Mouse (Mus musculus) CD4-positive, CD25-positive, alpha-beta regulatory T cell, adult 2 months (primary cell): ENCODE results near the gene Zfp524.
A peak's percentile ranks its signal among the peaks of the same experiment; 100 is the strongest.
"Not testable (repeated sequence)": the region's sequence is repeated elsewhere in the genome, so short reads cannot be mapped to it uniquely, and the experiment has no call there.

Source experiments
- DNase-seq: peaks from one replicate; pipeline ENCODE4 v3.0.0-alpha.2; 2012; ENCODE audit warnings: low read depth, low spot score

Gene Zfp524

GRCm38 (mm10) chr7:5014251-5015117 lies at the start of gene Zfp524, which contains the start of gene Fiz1:
Gene Zfp524 (plus strand): TSS chr7:5014415.
Gene Fiz1 (minus strand): TSS chr7:5014697.
- DNase-seq: peak; percentile 98

- no peak for DNase-seq
Observed at GRCm38 (mm10) chr7:4964988-4965387, 49.2 kb upstream of the Zfp524 start.

- DNase-seq: no peak
Observed at GRCm38 (mm10) chr7:4971068-4971467, 43.1 kb upstream of the Zfp524 start, which contains the start of gene Sbk3. Gene Sbk3 (minus strand): TSS chr7:4971168.

- no peak for DNase-seq
Observed at GRCm38 (mm10) chr7:4971710-4972109, 42.5 kb upstream of the Zfp524 start.

DNA sequence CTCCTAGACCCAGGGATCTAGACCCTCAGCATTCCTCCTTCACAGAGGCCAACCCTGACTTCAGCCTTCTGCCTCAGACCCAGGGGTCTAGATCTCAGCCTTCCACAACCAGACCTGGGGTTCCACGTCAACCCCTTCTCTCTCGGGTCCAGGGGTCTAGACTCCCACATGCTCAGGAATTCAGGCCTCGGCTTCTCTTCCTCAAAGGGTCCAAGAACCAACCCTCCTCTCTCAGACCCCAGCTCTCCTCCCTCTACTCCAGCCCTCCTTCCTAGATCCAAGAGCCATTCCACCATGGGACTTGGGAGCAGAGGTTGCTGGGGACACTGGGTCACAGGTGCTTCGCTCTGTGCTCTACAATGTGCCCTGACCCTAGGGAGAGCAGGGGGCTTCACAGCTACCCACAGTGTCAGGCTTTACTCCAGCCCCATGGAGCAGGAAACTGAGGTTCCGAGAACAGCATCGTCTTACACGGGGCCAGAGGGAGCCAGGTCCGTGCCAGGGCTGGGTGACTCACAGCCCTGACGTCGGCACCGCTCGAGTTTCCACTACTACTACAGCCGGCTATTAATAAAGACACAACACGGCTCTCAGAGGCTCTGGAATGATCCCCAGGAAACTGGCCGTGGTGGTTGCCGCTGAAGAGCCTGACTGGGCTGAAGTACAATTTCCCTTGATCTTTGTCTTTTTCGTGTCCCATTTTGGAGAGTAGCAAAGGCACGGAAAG lies 41.7 kb upstream of the Zfp524 start:
- DNase-seq: no peak

DNA sequence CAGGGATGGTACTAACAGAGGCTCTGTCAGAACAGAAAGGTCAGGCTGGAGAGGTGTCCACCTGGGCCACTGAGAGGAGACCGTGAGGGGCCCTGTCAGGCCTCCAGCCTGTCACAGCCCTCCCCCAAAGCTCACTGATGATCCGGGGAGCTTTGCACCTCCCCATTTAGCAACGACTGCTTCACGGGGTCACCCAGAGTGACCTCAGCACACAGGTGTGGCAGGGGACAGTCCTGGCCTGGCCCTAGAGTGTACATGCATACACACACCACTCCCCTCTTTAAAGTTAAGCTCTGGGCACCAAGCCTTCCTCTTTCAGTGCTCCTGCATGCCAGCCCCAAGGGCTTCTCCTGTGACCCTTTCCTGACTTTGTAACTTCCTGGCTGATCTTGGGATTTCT lies 38.8 kb upstream of the Zfp524 start:
- no peak for DNase-seq

GRCm38 (mm10) chr7:4976832-4977231 lies 37.4 kb upstream of the Zfp524 start:
- DNase-seq: peak; percentile 28

DNA sequence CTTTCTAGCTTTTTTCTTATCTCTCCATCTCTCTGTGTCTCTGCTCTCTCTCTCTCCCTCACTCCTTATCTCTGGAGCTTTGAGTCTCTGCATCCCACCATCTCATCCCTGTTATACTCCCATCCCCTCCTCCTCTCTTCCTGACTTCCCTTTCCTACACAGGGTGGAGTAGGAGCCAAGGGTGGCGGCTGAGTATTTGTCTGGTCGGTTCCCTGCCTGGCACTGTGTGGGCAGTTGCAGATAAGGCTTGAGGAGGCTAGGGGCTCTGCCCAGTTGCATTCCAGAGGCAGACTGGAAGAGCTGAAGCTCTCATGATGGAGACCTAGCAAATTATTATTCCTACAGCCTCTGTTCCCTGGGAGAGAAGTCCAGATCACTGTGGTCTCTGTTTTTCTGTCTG lies 26.0 kb upstream of the Zfp524 start:
- no peak for DNase-seq

DNA sequence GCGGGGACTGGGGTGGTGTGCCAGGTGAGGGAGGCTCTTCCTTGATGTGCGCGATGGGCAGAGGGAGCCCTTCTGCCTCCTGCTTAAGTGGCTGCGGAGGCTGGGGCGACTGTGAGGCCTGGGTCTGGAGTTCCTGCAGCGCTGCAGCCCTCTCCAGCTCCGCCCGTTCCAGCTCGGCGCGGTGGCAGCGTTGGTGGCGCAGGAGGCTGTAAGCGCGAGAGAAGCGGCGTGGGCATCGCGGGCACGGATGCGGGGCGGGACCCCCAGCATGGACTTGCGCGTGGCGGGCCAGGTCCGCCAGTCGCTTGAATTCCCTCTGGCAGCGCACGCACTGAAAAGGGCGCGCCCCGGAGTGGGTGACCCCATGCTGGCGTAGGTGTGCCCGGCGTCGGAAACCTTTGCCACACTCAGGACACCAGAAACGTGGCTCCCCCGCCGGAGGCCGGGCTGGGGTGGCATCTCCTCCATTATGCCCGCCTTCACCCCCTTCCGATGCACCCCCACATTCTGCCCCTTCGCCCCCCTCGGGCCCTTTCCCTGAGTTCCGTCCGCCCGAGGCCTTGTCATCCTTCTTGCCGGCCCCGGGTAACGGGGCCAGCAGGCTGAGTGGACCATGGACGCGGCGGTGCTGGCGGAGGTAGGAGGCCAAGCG lies 20.7 kb upstream of the Zfp524 start:
- no peak for DNase-seq

DNA sequence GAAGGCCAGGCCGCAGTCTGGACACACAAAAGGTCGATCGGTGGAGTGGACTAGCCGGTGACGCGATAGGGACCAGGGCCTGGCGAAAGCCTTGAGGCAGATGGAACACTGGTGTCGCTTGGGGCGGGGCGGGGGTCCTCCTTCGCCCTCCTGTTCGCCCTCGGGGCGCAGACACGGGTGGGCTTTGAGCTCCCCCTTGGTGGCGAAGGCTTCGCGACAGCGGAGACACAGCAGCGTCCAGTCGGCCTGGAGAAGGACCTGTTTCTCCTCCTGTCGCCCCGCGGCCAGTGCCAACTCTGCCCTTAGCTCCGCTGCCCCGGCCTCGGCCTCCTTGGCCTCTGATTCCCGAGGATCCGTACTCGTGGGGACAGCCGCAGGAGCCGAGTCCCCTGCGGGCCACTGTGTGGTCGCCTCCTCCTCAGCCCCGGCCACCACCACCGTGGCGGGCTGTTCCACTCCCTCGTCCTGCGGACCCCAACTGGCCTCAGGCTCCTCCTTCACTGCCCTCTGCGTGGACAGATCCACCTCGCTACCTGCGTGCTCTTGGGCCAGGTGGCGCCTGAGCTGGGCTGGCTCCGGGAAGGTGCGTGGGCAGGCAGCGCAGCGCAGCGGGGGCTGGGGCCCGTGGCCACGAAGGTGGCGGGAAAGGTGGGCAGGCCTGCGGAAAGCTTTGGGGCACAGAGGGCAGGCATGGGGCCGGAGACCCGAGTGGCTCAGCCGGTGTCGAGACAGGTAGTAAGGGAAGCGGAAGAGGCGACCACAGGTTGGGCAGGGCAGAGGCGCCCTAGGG lies 20.0 kb upstream of the Zfp524 start:
- DNase-seq: no peak

- no peak for DNase-seq
Observed at GRCm38 (mm10) chr7:4995268-4996002, 18.8 kb upstream of the Zfp524 start.

- peak; percentile 87 for DNase-seq
Observed at GRCm38 (mm10) chr7:4996003-4996895, 18.0 kb upstream of the Zfp524 start, which contains the start of gene Zfp579. Gene Zfp579 (minus strand): TSS chr7:4996158.

DNA sequence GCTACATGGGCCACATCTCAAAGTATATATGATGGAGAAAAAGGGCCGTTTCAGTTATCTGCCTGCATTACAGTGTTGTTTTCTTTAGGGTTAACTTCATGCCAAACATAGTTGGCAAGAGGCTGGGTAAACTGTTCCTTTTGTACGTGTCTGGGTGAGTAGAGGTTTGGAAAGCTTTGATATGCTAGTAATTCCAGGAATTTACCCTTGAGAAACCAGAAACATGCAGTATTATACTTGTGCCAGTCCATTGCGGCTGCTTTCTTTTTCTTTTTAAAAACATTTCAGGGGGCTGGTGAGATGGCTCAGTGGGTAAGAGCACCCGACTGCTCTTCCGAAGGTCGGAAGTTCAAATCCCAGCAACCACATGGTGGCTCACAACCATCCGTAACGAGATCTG lies 17.3 kb upstream of the Zfp524 start:
- DNase-seq: no peak

DNA sequence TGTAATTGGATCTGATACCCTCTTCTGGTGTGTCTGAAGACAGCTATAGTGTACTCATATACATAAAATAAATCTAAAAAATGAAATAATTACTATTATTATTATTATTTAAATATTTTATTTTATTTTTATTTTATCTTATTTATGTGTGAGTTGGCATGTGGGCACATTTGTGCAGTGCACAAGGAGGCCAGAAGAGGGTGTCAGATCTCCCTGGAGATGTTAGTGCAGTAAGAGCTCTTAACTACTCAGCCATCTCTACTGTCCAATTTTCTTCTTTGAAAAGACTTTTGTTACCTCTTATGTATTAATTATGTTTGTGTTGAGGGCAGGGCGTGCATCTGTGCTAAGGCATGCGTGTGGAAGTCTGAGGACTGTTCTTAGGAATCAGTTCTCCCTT lies 14.3 kb upstream of the Zfp524 start:
- peak; percentile 69 for DNase-seq

DNA sequence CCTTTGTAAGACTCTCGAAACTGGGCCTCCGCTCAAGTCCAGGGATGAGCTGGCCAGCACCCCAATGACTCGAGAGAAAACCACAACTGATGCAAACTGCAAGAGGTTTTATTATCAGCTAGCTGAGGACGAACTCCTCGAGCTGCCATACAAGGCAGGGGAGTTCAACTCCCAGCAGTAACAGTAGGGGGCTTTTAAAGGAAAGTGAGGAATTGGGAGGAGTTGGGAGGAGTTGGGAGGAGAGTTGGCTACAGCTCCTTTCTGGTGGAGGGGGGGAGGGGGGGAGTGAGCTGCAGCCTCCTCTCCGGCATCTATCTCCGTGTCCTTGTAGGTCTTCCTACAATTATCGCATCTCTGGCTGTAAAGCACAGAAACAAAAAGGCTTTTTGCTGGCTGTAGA lies 11.3 kb upstream of the Zfp524 start:
- DNase-seq: not testable (repeated sequence)

- no peak for DNase-seq
Observed at GRCm38 (mm10) chr7:5008229-5008628, 6.0 kb upstream of the Zfp524 start.

- no peak for DNase-seq
Observed at GRCm38 (mm10) chr7:5012681-5013513, 1.3 kb upstream of the Zfp524 start.

DNA sequence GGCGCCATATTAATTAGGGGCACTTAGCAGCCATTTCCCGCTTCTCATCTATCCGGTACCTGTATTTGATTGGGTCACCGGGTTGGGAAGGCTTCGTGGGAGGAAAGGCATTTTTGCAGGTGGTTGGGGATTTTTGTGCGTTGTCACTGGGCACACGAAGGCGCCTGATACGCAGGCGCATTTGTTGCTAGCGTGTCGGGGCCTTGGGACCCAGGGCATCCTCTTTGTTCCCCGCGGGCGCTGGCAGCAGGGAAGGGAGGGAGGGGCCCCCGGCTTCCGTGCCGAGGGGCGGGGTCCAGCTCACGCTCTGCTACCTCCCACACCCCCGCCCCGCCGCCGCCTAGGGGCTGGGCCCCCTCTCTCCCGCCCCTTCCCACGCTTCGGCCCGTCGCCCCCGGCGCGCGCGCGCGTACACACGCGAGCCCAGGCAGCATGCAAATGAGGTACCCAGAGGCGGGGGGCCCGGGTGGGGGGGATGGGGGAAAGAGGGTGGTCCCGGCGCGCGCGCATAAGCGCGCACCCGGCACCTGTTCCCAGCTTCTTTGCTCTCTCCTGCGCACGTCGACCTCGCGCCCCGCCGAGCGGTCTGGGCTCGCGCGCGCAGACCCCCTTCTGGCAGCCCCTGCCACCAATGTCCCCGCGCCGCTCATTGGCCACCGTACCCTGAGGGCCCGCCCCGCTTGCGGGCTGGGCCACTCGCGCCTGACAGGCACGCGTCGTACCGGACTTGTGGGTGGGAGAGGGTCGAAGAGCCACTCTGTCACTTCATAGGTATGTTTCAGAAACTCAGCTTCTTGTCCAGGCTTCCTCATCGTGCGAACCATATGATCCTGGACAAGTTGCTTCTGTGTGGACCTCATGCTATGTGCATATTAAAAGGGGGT lies 1.1 kb downstream of the Zfp524 start, which contains the start of gene Gm44973:
Gene Gm44973 (plus strand): TSS at position 379 of the 884 bp plus-strand sequence.
- DNase-seq: peak; percentile 95
